Mouse (Mus musculus) heart, embryonic 13.5 days (tissue): ENCODE data around the gene Naa35. TPM values are rescaled to one million over a fixed set of nuclear protein-coding genes. Genes with fewer than 3 reads are reported as not detected.
A peak's percentile ranks its signal among the peaks of the same experiment; 100 is the strongest.

ENCODE experiments used
- ATAC-seq: fragments of 200-750 bp; cut with Nextera tagmentation; 2 replicates; pipeline ENCODE4 v1.8.0; 2017; ENCODE audit warnings: moderate TSS enrichment; ENCODE audit not compliant: insufficient number of reproducible peaks, low FRiP score, low TSS enrichment; ENCODE audit errors: extremely low read depth
- H3K27ac ChIP-seq: fragments of 300-500 bp; sonication (generic); replicated peaks from 2 replicates; pipeline ENCODE4 v1.5.1; 2015; ENCODE audit warnings: moderate library complexity, mild to moderate bottlenecking, inconsistent platforms
- H3K27me3 ChIP-seq: fragments of 300-500 bp; sonication (generic); replicated peaks from 2 replicates; pipeline ENCODE4 v1.6.1; 2015; ENCODE audit warnings: mild to moderate bottlenecking, inconsistent platforms
- H3K36me3 ChIP-seq: fragments of 300-500 bp; sonication (generic); 2 replicates; pipeline ENCODE4 v1.6.1; 2015; ENCODE audit warnings: mild to moderate bottlenecking, inconsistent platforms
- H3K4me1 ChIP-seq: fragments of 300-500 bp; sonication (generic); 2 replicates; pipeline ENCODE4 v1.6.1; 2015; ENCODE audit warnings: inconsistent platforms
- H3K4me2 ChIP-seq: fragments of 300-500 bp; sonication (generic); 2 replicates; pipeline ENCODE4 v1.6.1; 2015; ENCODE audit warnings: inconsistent platforms, mild to moderate bottlenecking, moderate library complexity
- H3K4me3 ChIP-seq: fragments of 300-500 bp; sonication (generic); 2 replicates; pipeline ENCODE4 v1.5.1; 2015; ENCODE audit warnings: moderate library complexity, mild to moderate bottlenecking, inconsistent platforms
- H3K9ac ChIP-seq: fragments of 300-500 bp; sonication (generic); 2 replicates; pipeline ENCODE4 v1.6.1; 2015; ENCODE audit warnings: inconsistent platforms, mild to moderate bottlenecking, moderate library complexity
- H3K9me3 ChIP-seq: fragments of 300-500 bp; sonication (generic); 2 replicates; pipeline ENCODE4 v1.6.1; 2016; ENCODE audit warnings: inconsistent platforms
- WGBS: fragments of 180-500 bp; shearing (Covaris S2); methylation state at CpG from one replicate; pipeline ENCODE4 v1.1.7; 2015; ENCODE audit warnings: mixed read lengths; 5-methylcytosine and 5-hydroxymethylcytosine counted together
- polyA plus RNA-seq: library from polyadenylated mRNA; unstranded; fragments of >200 nt; fragmentation: Nextera tagmentation; extraction: Ambion mirVana; gene quantifications from 2 replicates; pipeline ENCODE4 v1.2.1, GENCODE M21; 2015

Gene Naa35
- polyA plus RNA-seq, 1 experiment from 2014 or later, result 68.5 TPM

DNA sequence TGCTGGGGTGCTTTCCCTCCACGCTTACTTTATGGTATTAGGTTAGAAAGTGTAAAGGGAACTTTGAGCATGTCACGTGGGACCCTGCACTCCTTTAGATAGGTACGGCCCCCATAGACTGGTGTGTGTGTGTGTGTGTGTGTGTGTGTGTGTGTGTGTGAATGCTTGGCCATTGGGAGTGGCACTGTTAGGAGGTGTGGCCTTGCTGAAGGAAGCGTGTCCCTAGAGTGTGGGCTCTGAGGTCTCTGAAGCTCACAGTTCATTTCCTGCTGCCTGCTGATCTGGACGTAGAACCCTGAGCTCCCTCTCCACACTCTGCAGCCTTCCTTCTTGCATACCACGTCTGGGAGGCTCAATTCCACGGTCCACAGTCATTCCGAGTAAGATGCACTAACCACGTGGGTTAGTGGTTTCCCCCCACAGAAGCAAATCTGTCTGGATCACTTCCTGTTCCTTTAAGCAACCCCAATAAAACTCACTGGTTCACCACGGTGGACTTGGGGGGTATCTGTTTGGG lies 71.3 kb downstream of the Naa35 start:
- H3K27me3 ChIP-seq, result no peaks in the 10 kb centered on the region
- whole genome bisulfite sequencing, result 65% methylated on average over 10 of the region's 10 CpGs
- no peaks in the 10 kb centered on the region for H3K9me3 ChIP-seq
- H3K27ac ChIP-seq, result peak overlapping the region; percentile 39; the same call in 1 of the 2 replicates
- no peak for ATAC-seq
- no peak overlapping the region for H3K4me3 ChIP-seq
- H3K36me3 ChIP-seq, result peaks cover 26% of the 10 kb centered on the region
- no peak overlapping the region for H3K4me2 ChIP-seq
- no peak overlapping the region for H3K9ac ChIP-seq
- peaks cover 23% of the 10 kb centered on the region for H3K4me1 ChIP-seq

DNA sequence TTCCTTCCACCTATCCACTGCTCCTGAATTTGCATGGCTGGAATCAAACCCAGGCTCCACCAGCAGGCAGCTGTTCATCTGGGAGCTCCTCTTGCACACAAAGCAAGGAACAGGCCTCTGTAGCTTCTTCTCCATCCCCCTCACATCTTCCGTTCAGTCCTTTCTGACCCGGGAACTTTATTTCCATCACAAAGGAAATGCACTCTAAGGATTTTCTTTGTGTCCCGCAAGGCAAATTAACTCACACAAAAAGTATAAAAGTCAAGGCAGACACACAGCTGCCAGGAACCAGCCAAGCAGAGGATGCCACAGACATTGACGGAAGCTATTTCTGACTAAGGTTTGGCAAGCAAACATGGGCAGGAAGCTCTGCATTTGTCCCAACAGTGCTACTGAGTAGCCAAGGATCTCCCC lies 71.9 kb downstream of the Naa35 start:
- H3K4me2 ChIP-seq, result no peak overlapping the region
- H3K36me3 ChIP-seq, result peaks cover 32% of the 10 kb centered on the region
- H3K9me3 ChIP-seq, result no peaks in the 10 kb centered on the region
- WGBS, result 74% methylated on average over 4 of the region's 4 CpGs
- H3K4me3 ChIP-seq, result no peak overlapping the region
- no peaks in the 10 kb centered on the region for H3K27me3 ChIP-seq
- H3K9ac ChIP-seq, result no peak overlapping the region
- peaks cover 23% of the 10 kb centered on the region for H3K4me1 ChIP-seq
- peak overlapping the region; percentile 39; the same call in 1 of the 2 replicates for H3K27ac ChIP-seq
- no peak for ATAC-seq

DNA sequence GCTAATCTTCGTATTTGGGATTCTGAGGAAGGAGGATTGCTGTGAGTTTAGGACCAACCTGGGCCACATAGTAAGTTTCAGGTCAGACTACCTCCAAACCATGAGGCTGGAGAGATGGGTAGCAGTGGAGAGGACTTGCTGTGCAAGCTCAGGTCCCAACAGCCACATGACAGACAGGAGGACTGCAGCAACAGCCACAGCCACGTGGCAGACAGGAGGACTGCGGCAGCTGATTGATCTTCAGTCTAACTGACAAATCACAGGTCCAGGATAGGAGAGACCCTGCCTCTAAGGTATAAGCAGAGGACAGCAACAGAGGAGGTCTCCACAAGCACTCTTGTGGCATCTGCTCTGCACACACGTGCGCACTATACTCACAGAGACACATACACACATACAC lies 72.7 kb downstream of the Naa35 start:
- peaks cover 40% of the 10 kb centered on the region for H3K36me3 ChIP-seq
- no peak overlapping the region for H3K4me2 ChIP-seq
- H3K4me1 ChIP-seq, result peaks cover 17% of the 10 kb centered on the region
- H3K9ac ChIP-seq, result no peak overlapping the region
- no peak for ATAC-seq
- WGBS, result 83% methylated on average over 5 of the region's 5 CpGs
- no peak overlapping the region for H3K4me3 ChIP-seq
- no peaks in the 10 kb centered on the region for H3K27me3 ChIP-seq
- no peak overlapping the region for H3K27ac ChIP-seq
- H3K9me3 ChIP-seq, result no peaks in the 10 kb centered on the region

DNA sequence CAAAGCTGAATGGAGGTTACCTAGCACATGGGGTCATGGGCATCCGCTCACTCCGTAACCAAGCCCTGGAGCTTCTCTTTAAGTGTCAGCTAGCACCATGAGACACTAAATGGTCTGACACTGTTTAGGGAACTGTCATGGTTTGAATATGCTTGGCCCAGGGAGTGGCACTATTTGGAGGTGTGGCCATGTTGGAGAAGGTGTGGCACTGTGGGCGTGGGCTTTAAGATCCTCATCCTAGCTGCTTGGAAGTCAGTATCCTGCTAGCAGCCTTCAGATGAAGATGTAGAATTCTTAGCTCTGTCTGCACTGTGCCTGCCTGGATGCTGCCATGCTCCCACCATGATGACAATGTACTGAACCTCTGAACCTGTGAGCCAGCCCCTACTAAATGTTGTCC lies 75.3 kb downstream of the Naa35 start:
- no peak overlapping the region for H3K9ac ChIP-seq
- ATAC-seq, result no peak
- peaks cover 6% of the 10 kb centered on the region; the same call in 1 of the 2 replicates for H3K4me1 ChIP-seq
- no peak overlapping the region for H3K27ac ChIP-seq
- peaks cover 60% of the 10 kb centered on the region for H3K36me3 ChIP-seq
- H3K9me3 ChIP-seq, result no peaks in the 10 kb centered on the region
- H3K4me3 ChIP-seq, result no peak overlapping the region
- no peak overlapping the region for H3K4me2 ChIP-seq
- no peaks in the 10 kb centered on the region for H3K27me3 ChIP-seq
- WGBS, result 89% methylated on average over 3 of the region's 3 CpGs

DNA sequence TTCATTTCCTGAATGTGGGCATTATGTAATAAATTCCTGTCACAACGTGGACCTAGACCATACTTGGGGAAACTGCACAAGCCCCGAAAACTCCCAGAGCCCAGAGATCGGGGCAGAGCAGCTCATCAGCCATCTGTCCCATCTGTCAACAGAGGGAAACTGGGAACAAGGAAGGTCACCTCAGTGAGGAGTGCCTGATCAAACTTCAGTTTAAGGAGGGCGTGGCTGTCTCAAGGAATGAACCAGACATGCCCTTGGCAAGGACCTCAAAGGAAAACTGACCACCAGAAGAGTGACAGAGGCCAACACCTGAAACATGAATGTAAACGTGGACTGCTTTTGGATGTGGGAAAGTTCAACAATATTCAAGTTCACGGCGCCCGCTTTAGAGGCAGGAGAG lies 76.3 kb downstream of the Naa35 start:
- no peak overlapping the region for H3K4me3 ChIP-seq
- peaks cover 60% of the 10 kb centered on the region for H3K36me3 ChIP-seq
- no peaks in the 10 kb centered on the region for H3K27me3 ChIP-seq
- no peak overlapping the region for H3K27ac ChIP-seq
- WGBS, result 91% methylated on average over 8 of the region's 8 CpGs
- H3K4me2 ChIP-seq, result no peak overlapping the region
- H3K9me3 ChIP-seq, result no peaks in the 10 kb centered on the region
- ATAC-seq, result no peak
- no peak overlapping the region for H3K9ac ChIP-seq
- peaks cover 5% of the 10 kb centered on the region; the same call in 1 of the 2 replicates for H3K4me1 ChIP-seq

DNA sequence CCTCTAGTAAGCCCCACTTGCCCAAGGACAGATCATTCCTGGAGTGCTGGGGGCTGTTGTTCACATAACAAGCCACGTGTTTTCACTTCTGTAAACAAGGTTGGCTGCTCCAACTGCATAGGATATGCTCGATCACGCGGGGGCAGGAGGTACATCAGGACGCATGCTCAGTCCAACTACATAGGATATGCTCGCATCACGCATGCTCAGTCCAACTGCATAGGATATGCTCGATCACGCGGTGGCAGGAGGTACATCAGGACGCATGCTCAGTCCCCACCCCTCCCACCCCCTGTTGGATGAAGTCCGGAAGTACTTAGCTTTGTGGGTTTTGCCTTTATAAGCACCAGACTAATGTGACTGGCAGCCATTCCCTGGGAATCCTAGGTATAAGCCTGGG lies 76.9 kb downstream of the Naa35 start:
- H3K4me3 ChIP-seq, result no peak overlapping the region
- no peak overlapping the region for H3K4me2 ChIP-seq
- H3K36me3 ChIP-seq, result peaks cover 62% of the 10 kb centered on the region
- WGBS, result 93% methylated on average over 12 of the region's 12 CpGs
- no peaks in the 10 kb centered on the region for H3K9me3 ChIP-seq
- no peaks in the 10 kb centered on the region for H3K27me3 ChIP-seq
- H3K9ac ChIP-seq, result no peak overlapping the region
- no peak for ATAC-seq
- no peaks in the 10 kb centered on the region for H3K4me1 ChIP-seq
- H3K27ac ChIP-seq, result no peak overlapping the region

DNA sequence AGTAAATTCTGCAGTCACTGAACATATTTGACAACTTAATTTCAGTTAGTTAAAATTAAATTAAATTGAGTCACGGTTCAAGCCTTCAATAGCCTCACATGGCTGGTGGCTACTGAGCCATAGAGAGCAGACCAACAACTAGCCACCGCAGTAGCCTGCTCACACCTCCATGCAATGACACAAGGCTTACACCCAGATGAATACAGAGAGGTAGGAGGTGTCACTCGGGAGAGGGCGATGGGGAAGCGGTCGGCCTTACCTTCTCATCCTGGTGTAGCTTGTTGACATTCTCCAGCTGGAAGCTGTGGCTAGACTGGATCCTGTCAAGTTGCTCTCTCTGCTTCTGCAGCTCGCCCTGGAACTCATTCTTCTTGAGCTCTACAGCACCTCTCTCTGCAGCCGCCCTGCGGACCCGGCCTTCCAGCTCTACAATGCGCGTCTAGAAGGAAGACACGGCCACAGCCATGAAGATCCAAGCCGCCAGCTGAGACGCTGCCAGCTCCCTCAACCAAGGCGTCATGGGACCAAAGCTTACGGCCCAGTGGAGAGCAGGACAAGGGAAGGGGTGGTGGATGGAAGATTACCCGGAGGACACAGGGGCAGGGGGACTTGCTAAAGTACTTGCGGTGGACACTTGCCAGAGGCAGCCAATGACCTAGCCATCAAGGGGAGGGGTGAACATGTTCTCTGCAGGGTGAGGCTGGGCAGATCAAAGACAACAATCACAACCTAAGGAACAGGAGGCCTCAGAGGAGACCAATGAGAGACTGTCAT lies 79.1 kb downstream of the Naa35 start:
- H3K4me1 ChIP-seq, result peaks cover 10% of the 10 kb centered on the region
- no peak overlapping the region for H3K4me2 ChIP-seq
- ATAC-seq, result no peak
- no peak overlapping the region for H3K4me3 ChIP-seq
- 88% methylated on average over 19 of the region's 19 CpGs for WGBS
- H3K9ac ChIP-seq, result no peak overlapping the region
- no peaks in the 10 kb centered on the region for H3K9me3 ChIP-seq
- no peak overlapping the region for H3K27ac ChIP-seq
- no peaks in the 10 kb centered on the region for H3K27me3 ChIP-seq
- peaks cover 57% of the 10 kb centered on the region for H3K36me3 ChIP-seq

DNA sequence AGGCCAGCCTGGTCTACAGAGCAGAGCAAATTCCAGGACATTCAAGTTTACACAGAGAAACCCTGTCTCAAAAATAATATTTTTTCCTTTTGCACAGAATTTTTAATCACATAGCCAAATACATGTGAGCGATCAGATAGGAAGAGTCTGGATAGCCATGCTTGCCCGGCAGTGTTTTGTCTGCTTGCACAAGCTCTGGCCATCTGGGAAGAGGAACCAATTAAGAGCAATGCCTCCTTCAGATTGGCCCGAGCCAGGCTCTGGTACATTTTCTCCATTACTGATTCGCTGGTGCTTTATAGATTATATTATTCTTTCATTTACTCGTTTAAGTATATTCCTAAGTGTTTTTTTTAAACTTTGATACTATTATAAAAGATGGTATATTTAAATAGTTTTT lies 82.7 kb downstream of the Naa35 start:
- Histone ChIP-seq H3K27ac (no peak overlapping the region), H3K4me1 (peaks cover 14% of the 10 kb centered on the region), H3K4me2 (no peak overlapping the region), H3K9ac (no peak overlapping the region), H3K4me3 (no peak overlapping the region), H3K36me3 (peaks cover 32% of the 10 kb centered on the region), H3K9me3 (no peaks in the 10 kb centered on the region), H3K27me3 (no peaks in the 10 kb centered on the region)
- WGBS, result 85% methylated on average over 5 of the region's 5 CpGs
- no peak for ATAC-seq

DNA sequence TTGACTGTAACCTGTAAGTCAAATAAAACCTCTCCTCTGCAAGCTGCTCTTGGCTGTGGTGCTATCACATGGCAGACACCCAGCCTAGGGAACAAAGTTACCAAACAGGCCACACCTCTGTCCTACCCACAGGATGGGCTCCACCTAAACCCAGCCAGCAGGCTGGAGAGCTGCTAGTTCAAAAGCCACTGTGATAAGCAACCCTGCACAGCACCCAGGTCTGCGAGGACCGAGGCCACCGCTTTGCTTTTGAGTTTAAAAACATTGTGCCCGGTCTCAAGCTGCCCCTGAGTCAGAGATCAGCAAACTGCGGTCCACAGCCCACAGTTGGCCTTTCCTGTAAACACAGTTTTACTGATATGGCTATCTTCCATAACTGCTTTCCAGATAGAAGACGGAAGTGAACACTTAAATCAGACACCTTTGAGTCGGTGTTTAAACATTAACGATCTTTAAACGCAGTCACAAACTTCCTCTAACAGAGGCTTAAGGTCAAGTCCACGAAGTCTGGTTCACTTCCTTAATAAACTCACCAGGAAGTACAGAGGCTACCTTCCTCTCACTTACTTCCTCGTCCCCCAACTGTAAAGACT lies 83.5 kb downstream of the Naa35 start:
- Histone ChIP-seq H3K4me1 (peaks cover 18% of the 10 kb centered on the region), H3K36me3 (peaks cover 23% of the 10 kb centered on the region), H3K9me3 (no peaks in the 10 kb centered on the region), H3K9ac (peak overlapping the region; percentile 42; the same call in 1 of the 2 replicates), H3K27me3 (no peaks in the 10 kb centered on the region), H3K4me2 (peak overlapping the region; percentile 39; the same call in 1 of the 2 replicates), H3K4me3 (no peak overlapping the region), H3K27ac (peak overlapping the region; percentile 71)
- ATAC-seq, result no peak
- WGBS, result 34% methylated on average over 11 of the region's 11 CpGs

DNA sequence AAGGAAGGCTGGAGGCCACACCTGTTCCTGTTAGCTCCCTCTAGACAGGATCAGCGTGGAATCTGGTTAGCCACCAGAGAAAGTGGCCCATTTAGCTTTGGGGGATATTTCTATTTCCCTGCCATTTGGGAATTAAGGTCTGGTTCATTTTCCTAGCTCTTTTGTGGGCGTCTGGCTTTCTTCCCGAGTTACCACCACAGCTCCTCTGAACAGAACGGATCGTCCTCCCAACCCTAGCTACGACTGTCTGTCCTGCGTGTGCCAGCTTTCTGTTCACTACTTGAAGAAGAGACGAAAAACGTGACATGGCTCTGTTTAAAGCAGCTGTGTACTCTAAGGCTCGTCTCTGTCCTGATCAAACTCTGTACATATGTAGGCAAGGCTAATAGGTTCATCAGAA lies 84.9 kb downstream of the Naa35 start:
- Histone ChIP-seq H3K9ac (no peak overlapping the region), H3K36me3 (peaks cover 10% of the 10 kb centered on the region), H3K4me1 (peaks cover 28% of the 10 kb centered on the region), H3K9me3 (no peaks in the 10 kb centered on the region), H3K4me3 (no peak overlapping the region), H3K27ac (no peak overlapping the region), H3K27me3 (no peaks in the 10 kb centered on the region), H3K4me2 (no peak overlapping the region)
- WGBS, result 87% methylated on average over 10 of the region's 10 CpGs
- ATAC-seq, result no peak

DNA sequence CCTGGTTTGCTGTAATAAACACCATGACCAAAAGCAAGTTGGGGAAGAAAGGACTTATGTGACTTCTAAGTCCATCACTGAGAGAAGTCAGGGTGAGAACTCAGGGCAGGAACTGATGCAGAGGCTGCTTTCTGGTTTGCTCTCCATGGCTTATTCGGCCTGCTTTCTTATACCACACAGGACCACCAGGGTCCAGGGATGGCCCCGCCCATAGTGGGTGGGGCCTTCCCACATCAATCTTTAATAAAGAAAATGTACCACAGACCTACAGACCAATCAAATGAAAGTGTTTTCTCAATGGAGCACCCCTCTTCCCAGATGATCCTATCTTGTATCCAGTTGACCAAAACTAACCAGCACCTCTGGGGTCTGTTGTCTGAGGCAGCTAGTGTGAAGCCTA lies 86.5 kb downstream of the Naa35 start:
- Histone ChIP-seq H3K4me2 (no peak overlapping the region), H3K4me1 (peaks cover 28% of the 10 kb centered on the region), H3K36me3 (peaks cover 6% of the 10 kb centered on the region), H3K27ac (no peak overlapping the region), H3K9me3 (no peaks in the 10 kb centered on the region), H3K4me3 (no peak overlapping the region), H3K27me3 (no peaks in the 10 kb centered on the region), H3K9ac (no peak overlapping the region)
- ATAC-seq, result no peak
- WGBS, result 75% methylated on average over 2 of the region's 2 CpGs
